Mouse (Mus musculus): Measurements from ENCODE around the gene Mia2. TPM values are rescaled to one million over a fixed set of nuclear protein-coding genes. Genes with fewer than 3 reads are reported as not detected.

The Mia2 gene
- polyA plus RNA-seq, 1 experiment, result 32.8 TPM

GRCm38 (mm10) chr12:59135533-59136300, 40.1 kb downstream of the Mia2 start:
- H3K4me1 ChIP-seq (ENCODE audit: control insufficient read depth, insufficient read depth, low read length), result peaks cover 11% of the 10 kb centered on the region
- no peak for TF ChIP-seq CTCF (IDR thresholded peaks at IDR 0.05; ENCODE audit: insufficient read depth, low read length)
- no peak for TF ChIP-seq POLR2A (IDR thresholded peaks at IDR 0.05; ENCODE audit: borderline replicate concordance, extremely low read depth, low read depth, low read length)
- no peak overlapping the region for H3K4me3 ChIP-seq (replicated peaks; ENCODE audit: extremely low read depth, low read depth, low read length)
- WGBS, result 87% methylated on average over 13 of the region's 13 CpGs
- no peak for DNase-seq

DNA sequence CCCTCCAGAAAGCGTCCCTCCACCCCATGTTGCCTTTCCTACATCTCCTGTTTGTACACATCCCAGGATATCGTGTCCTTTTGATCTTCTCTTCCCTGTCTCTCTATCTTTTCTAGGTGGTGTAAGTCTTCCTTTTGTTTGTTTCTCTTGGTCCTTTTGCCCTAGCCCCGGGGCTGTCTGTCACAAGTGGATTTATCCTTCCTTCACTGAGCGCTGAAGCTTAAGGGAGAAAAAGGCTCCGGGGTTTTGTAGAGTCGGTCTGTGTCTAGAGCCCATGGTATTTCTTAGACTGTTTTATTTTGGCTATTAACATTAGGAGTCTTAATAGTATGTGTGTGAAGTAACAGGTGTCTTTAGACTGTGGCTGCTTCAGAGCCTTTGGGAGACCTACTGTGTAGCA, 41.4 kb downstream of the Mia2 start:
- no peak for TF ChIP-seq CTCF (IDR thresholded peaks at IDR 0.05; ENCODE audit: insufficient read depth, low read length)
- no peak for TF ChIP-seq POLR2A (IDR thresholded peaks at IDR 0.05; ENCODE audit: borderline replicate concordance, extremely low read depth, low read depth, low read length)
- Histone ChIP-seq H3K4me3 (replicated peaks; ENCODE audit: extremely low read depth, low read depth, low read length) (no peak overlapping the region), H3K4me1 (ENCODE audit: control insufficient read depth, insufficient read depth, low read length) (peaks cover 11% of the 10 kb centered on the region)
- WGBS, result 86% methylated on average over 6 of the region's 6 CpGs
- no peak for DNase-seq

DNA sequence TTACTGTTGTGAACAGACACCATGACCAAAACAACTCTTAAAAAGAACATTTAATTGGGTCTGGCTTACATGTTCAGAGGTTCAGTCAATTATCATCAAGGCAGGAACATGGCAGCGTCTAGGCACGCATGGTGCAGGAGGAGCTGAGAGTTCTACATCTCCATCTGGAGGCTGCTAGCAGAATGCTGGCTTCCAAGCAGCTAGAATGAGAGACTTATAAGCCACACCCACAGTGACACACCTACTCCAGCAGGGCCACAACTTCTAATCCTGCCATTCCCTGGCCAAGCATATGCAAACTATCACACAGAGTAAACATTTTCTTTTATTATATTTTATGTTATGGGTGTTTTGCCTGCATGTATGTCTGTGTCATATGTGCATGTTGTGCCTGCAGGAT, 43.8 kb downstream of the Mia2 start:
- no peak overlapping the region for H3K4me3 ChIP-seq (replicated peaks; ENCODE audit: extremely low read depth, low read depth, low read length)
- H3K4me1 ChIP-seq (ENCODE audit: control insufficient read depth, insufficient read depth, low read length), result no peaks in the 10 kb centered on the region
- no peak for DNase-seq
- whole genome bisulfite sequencing, result 67% methylated on average over 2 of the region's 2 CpGs
- TF ChIP-seq POLR2A (IDR thresholded peaks at IDR 0.05; ENCODE audit: borderline replicate concordance, extremely low read depth, low read depth, low read length), result no peak
- TF ChIP-seq CTCF (IDR thresholded peaks at IDR 0.05; ENCODE audit: insufficient read depth, low read length), result 0 out of 2 replicates have a peak, but pooled peaks have one; percentile 16

GRCm38 (mm10) chr12:59145130-59145529, 49.5 kb downstream of the Mia2 start:
- no peak overlapping the region for H3K4me3 ChIP-seq (replicated peaks; ENCODE audit: extremely low read depth, low read depth, low read length)
- DNase-seq, result no peak
- TF ChIP-seq CTCF (IDR thresholded peaks at IDR 0.05; ENCODE audit: insufficient read depth, low read length) (no peak), POLR2A (IDR thresholded peaks at IDR 0.05; ENCODE audit: borderline replicate concordance, extremely low read depth, low read depth, low read length) (no peak)
- no peaks in the 10 kb centered on the region for H3K4me1 ChIP-seq (ENCODE audit: control insufficient read depth, insufficient read depth, low read length)

DNA sequence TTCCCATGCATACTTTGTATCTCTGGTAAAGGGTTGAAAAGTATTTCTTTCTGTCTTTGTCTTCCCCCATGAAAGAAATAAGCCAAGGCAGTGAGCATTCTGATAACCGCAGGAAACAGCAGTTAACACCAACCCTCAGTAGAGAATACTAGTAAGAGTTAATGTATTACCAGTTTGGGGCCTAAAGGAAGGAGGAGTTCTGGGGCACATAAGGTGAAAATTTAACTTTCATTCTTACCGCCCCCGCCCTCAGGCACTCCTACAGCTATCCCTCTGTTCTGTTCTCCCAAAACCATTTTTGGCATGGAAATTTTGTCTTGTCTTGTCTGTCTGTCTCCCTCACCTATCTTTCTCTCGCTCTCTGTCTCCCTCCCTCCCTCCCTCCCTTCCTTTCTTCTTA, 54.1 kb downstream of the Mia2 start:
- 93% methylated on average over 4 of the region's 4 CpGs for WGBS
- H3K4me3 ChIP-seq (replicated peaks; ENCODE audit: extremely low read depth, low read depth, low read length), result no peak overlapping the region
- DNase-seq, result no peak
- H3K4me1 ChIP-seq (ENCODE audit: control insufficient read depth, insufficient read depth, low read length), result no peaks in the 10 kb centered on the region
- TF ChIP-seq CTCF (IDR thresholded peaks at IDR 0.05; ENCODE audit: insufficient read depth, low read length) (no peak), POLR2A (IDR thresholded peaks at IDR 0.05; ENCODE audit: borderline replicate concordance, extremely low read depth, low read depth, low read length) (no peak)

GRCm38 (mm10) chr12:59161091-59161490, 65.5 kb downstream of the Mia2 start:
- Histone ChIP-seq H3K4me3 (replicated peaks; ENCODE audit: extremely low read depth, low read depth, low read length) (no peak overlapping the region), H3K4me1 (ENCODE audit: control insufficient read depth, insufficient read depth, low read length) (no peaks in the 10 kb centered on the region)
- DNase-seq, result no peak
- no peak for TF ChIP-seq POLR2A (IDR thresholded peaks at IDR 0.05; ENCODE audit: borderline replicate concordance, extremely low read depth, low read depth, low read length)
- TF ChIP-seq CTCF (IDR thresholded peaks at IDR 0.05; ENCODE audit: insufficient read depth, low read length), result no peak
- 66% methylated on average over 2 of the region's 2 CpGs for WGBS

DNA sequence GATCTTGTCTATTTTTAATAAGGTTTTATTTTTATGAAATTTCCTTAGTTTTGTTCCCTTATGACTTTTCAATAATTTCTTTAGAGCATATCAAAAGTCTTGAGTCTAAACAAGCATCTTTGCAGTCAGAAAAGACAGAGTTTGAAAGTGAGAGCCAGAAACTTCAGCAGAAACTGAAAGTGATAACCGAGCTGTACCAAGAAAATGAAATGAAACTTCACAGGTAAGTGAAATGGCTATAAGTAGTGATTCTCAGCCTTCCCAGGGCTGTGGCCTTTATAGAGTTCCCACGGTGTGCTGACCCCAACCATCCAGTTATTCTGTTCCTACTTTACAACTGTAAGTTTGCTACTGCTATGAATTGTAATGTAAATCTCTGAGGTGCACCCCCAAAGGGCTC, 67.2 kb downstream of the Mia2 start:
- DNase-seq, result no peak
- 89% methylated on average over 2 of the region's 2 CpGs for WGBS
- TF ChIP-seq CTCF (IDR thresholded peaks at IDR 0.05; ENCODE audit: insufficient read depth, low read length), result no peak
- TF ChIP-seq POLR2A (IDR thresholded peaks at IDR 0.05; ENCODE audit: borderline replicate concordance, extremely low read depth, low read depth, low read length), result no peak
- Histone ChIP-seq H3K4me3 (replicated peaks; ENCODE audit: extremely low read depth, low read depth, low read length) (no peak overlapping the region), H3K4me1 (ENCODE audit: control insufficient read depth, insufficient read depth, low read length) (no peaks in the 10 kb centered on the region)

- TF ChIP-seq CTCF (IDR thresholded peaks at IDR 0.05; ENCODE audit: insufficient read depth, low read length) (no peak), POLR2A (IDR thresholded peaks at IDR 0.05; ENCODE audit: borderline replicate concordance, extremely low read depth, low read depth, low read length) (no peak)
- WGBS, result 80% methylated on average over 6 of the region's 6 CpGs
- Histone ChIP-seq H3K4me3 (replicated peaks; ENCODE audit: extremely low read depth, low read depth, low read length) (no peak overlapping the region), H3K4me1 (ENCODE audit: control insufficient read depth, insufficient read depth, low read length) (no peaks in the 10 kb centered on the region)
- no peak for DNase-seq
Observed at GRCm38 (mm10) chr12:59164522-59164921, 68.9 kb downstream of the Mia2 start.

DNA sequence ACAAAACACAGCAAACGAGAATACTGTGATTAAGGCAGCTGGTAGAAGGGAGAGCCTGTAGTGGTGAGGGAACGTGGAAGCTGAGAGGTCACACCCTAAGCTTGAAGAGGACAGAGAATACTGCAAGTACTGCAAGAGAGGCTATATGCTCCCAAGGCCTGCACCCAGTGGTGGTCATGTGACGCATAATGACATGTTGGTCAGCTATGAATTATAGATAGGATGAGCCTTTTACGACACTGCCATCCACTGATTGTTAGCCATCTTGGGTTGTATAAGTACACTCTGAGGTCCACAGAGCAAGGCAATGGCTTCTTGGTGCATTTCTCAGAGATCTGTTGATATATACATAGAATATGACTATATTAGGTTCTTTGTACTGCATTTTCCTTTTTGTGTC, 71.0 kb downstream of the Mia2 start:
- WGBS, result 88% methylated on average over 4 of the region's 4 CpGs
- no peak for TF ChIP-seq POLR2A (IDR thresholded peaks at IDR 0.05; ENCODE audit: borderline replicate concordance, extremely low read depth, low read depth, low read length)
- TF ChIP-seq CTCF (IDR thresholded peaks at IDR 0.05; ENCODE audit: insufficient read depth, low read length), result no peak

DNA sequence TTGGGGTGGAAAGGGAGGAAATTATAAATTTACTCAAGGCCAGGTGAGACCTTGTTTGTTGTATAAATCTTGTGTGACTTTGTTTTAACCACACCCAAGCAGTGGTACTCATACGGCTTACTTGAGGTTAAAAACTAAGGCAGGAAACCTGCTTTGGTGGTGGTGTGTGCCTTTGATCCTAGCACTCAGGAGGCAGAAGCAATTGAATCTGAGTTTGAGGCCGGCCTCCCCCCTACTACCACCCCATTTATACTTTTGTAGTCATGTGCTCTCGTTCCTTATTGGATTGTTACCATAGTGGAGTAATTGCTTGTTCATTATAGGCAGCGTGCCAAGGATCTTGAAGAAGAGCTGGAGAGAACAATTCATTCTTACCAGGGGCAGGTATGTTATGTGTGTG, 74.3 kb downstream of the Mia2 start:
- WGBS, result 68% methylated on average over 4 of the region's 4 CpGs
- no peak for DNase-seq
- no peak overlapping the region for H3K4me3 ChIP-seq (replicated peaks; ENCODE audit: extremely low read depth, low read depth, low read length)
- no peaks in the 10 kb centered on the region for H3K4me1 ChIP-seq (ENCODE audit: control insufficient read depth, insufficient read depth, low read length)
- TF ChIP-seq POLR2A (IDR thresholded peaks at IDR 0.05; ENCODE audit: borderline replicate concordance, extremely low read depth, low read depth, low read length) (no peak), CTCF (IDR thresholded peaks at IDR 0.05; ENCODE audit: insufficient read depth, low read length) (no peak)

More for the DNA sequence above, 71.0 kb downstream of the Mia2 start:
- DNase-seq, result no peak
- Histone ChIP-seq H3K4me3 (replicated peaks; ENCODE audit: extremely low read depth, low read depth, low read length) (no peak overlapping the region), H3K4me1 (ENCODE audit: control insufficient read depth, insufficient read depth, low read length) (no peaks in the 10 kb centered on the region)
